Mouse (Mus musculus): ENCODE measurements around the gene Olfr156. TPM values are rescaled to one million over a fixed set of nuclear protein-coding genes. Genes with fewer than 3 reads are reported as not detected.

Gene Olfr156
- 0.13 TPM in 1 of 2 replicates, not detected in the other for polyA plus RNA-seq (2015; fragmentation: Nextera tagmentation; extraction: Ambion mirVana)

DNA sequence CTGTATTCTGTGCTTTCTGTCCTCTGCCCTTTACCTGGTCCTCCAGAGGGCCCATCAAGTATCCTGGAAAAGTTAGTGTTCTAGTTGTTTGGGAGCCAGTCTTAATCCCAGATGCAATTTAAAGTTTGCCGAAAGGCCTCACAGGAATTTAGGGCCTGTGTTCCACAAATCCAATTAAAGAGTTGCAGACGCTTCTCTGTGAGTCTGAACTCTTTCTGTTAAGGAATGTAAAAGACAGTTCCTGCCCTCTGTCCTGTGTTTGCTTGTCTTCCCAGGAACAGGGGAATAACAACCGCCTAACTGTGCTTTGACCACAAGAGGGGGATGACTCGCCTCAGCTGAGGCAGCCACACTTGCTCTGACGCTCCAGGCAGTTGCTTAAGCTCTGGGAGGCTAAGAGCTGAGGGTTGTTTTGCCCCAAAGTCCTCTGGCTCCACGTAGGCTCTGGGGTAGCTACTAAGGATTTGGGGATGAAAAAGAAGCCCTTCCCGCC is at the start of gene Olfr156:
Olfr156 (minus strand) TSS at position 51 of the 493 bp plus-strand sequence.
- H3K4me2 ChIP-seq (replicated peaks), result no peak within 1 kb of the TSS
- no peak for ATAC-seq (ENCODE audit: insufficient number of reproducible peaks, low FRiP score, low TSS enrichment, low read depth)
- H3K9me3 ChIP-seq (replicated peaks), result no peaks in the 10 kb centered on the region
- no peaks in the 10 kb centered on the region for H3K36me3 ChIP-seq
- no peak within 1 kb of the TSS for H3K9ac ChIP-seq
- H3K4me3 ChIP-seq (replicated peaks), result no peak within 1 kb of the TSS
- 3% methylated on average over 7 of the region's 7 CpGs for WGBS
- peaks cover 9% of the 10 kb centered on the region; the same call in 1 of the 2 replicates for H3K4me1 ChIP-seq
- H3K27me3 ChIP-seq, result no peaks in the 10 kb centered on the region
- 0 out of 2 replicates have a peak within 1 kb of the TSS, but pooled peaks have one; percentile 3 for H3K27ac ChIP-seq (replicated peaks)

- H3K4me1 ChIP-seq, result peaks cover 3% of the 10 kb centered on the region
- no peak for ATAC-seq (ENCODE audit: insufficient number of reproducible peaks, low FRiP score, low TSS enrichment, low read depth)
- H3K27me3 ChIP-seq, result no peaks in the 10 kb centered on the region
- no peak overlapping the region for H3K4me2 ChIP-seq (replicated peaks)
- 77% methylated on average over 10 of the region's 10 CpGs for WGBS
- no peak overlapping the region for H3K9ac ChIP-seq
- no peak overlapping the region for H3K27ac ChIP-seq (replicated peaks)
- no peaks in the 10 kb centered on the region for H3K36me3 ChIP-seq
- H3K9me3 ChIP-seq (replicated peaks), result no peaks in the 10 kb centered on the region
- no peak overlapping the region for H3K4me3 ChIP-seq (replicated peaks)
These were observed 46.1 kb upstream of the Olfr156 start for GRCm38 (mm10) chr4:43869821-43870220.

DNA sequence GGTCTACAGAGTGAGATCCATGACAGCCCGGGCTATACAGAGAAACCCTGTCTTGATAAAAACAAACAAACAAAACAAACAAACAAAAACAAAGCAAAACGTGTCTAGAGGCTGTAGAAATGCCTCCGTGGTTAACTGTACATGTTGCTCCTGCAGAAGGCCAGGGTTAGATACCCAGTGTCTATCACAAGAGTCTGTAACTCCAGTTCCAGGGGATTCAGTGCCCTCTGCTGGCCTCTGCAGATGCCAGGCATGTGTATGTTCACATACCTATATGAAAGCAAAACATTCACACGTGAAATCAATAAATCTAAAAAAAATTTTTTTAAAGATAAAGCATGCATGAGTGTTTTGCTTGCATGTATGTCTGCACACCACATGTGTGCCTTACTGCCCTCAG is 39.6 kb upstream of the Olfr156 start:
- no peak for ATAC-seq (ENCODE audit: insufficient number of reproducible peaks, low FRiP score, low TSS enrichment, low read depth)
- Histone ChIP-seq H3K4me3 (replicated peaks) (no peak overlapping the region), H3K27ac (replicated peaks) (no peak overlapping the region), H3K4me1 (no peaks in the 10 kb centered on the region), H3K27me3 (no peaks in the 10 kb centered on the region), H3K36me3 (no peaks in the 10 kb centered on the region), H3K9me3 (replicated peaks) (no peaks in the 10 kb centered on the region), H3K4me2 (replicated peaks) (no peak overlapping the region), H3K9ac (no peak overlapping the region)
- WGBS, result 61% methylated on average over 4 of the region's 4 CpGs

DNA sequence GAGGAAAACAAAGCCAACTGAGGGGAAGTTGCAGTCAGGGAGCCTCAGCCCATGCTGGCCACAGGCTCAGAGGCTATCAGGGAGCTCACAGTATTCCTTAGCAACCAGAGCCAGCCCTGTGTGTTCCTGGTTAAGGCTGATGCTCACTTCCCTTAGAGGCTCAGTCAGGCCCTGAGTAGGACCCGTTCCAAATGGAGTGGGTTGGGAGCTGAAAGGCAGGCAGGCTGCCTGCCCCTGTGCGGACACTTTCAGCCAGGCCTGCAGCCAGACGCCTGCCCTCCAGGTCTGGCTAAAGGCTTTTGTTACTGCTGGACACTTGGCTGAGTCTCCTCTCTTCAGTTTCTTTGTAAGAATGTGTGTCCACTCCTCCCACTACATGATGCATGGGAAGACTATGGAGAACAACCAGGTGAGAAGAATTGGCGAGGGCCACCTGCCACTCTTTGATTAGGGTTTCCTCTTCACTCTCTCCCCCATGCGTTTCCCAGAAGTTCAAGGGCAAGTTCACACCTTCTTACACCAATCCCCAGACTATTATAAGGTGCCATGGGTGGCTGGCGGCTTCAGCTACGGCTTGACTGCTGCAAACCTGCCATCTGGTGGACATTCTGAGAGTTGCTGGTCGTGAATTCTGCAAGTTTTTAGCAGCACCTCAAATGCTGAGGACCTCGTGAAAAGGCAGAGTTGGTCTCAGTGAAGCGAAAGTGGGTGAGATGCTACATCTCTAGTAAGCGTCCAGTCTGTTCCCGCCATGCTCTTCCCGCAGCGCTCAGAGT is 37.2 kb upstream of the Olfr156 start:
- H3K9me3 ChIP-seq (replicated peaks), result no peaks in the 10 kb centered on the region
- no peaks in the 10 kb centered on the region for H3K4me1 ChIP-seq
- no peaks in the 10 kb centered on the region for H3K27me3 ChIP-seq
- H3K9ac ChIP-seq, result no peak overlapping the region
- no peaks in the 10 kb centered on the region for H3K36me3 ChIP-seq
- 21% methylated on average over 14 of the region's 14 CpGs for WGBS
- no peak overlapping the region for H3K27ac ChIP-seq (replicated peaks)
- no peak for ATAC-seq (ENCODE audit: insufficient number of reproducible peaks, low FRiP score, low TSS enrichment, low read depth)
- H3K4me3 ChIP-seq (replicated peaks), result no peak overlapping the region
- no peak overlapping the region for H3K4me2 ChIP-seq (replicated peaks)

GRCm38 (mm10) chr4:43859886-43860285 is 36.2 kb upstream of the Olfr156 start:
- Histone ChIP-seq H3K9ac (no peak overlapping the region), H3K4me3 (replicated peaks) (no peak overlapping the region), H3K9me3 (replicated peaks) (no peaks in the 10 kb centered on the region), H3K27ac (replicated peaks) (no peak overlapping the region), H3K27me3 (no peaks in the 10 kb centered on the region), H3K4me2 (replicated peaks) (no peak overlapping the region), H3K4me1 (no peaks in the 10 kb centered on the region), H3K36me3 (no peaks in the 10 kb centered on the region)
- 79% methylated on average over 10 of the region's 10 CpGs for WGBS
- no peak for ATAC-seq (ENCODE audit: insufficient number of reproducible peaks, low FRiP score, low TSS enrichment, low read depth)

DNA sequence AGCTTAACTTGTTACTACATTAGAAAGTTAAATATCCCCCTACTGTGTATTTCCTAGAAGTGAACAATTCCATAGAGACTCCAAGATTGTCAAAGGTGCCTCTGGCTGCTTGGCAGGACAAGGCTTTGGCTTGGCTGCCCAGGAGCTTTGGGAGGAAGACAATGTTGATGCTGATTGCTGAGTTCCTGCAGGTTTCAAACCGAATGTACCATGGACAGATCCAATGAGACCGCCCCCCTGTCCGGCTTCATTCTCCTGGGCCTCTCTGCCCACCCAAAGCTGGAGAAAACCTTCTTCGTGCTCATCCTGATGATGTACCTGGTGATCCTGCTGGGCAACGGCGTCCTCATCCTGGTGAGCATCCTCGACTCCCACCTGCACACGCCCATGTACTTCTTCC is 30.4 kb upstream of the Olfr156 start:
- Histone ChIP-seq H3K36me3 (no peaks in the 10 kb centered on the region), H3K4me1 (no peaks in the 10 kb centered on the region), H3K27ac (replicated peaks) (no peak overlapping the region), H3K9ac (no peak overlapping the region), H3K4me3 (replicated peaks) (no peak overlapping the region), H3K27me3 (no peaks in the 10 kb centered on the region), H3K4me2 (replicated peaks) (no peak overlapping the region), H3K9me3 (replicated peaks) (no peaks in the 10 kb centered on the region)
- ATAC-seq (ENCODE audit: insufficient number of reproducible peaks, low FRiP score, low TSS enrichment, low read depth), result no peak
- WGBS, result 69% methylated on average over 8 of the region's 8 CpGs

GRCm38 (mm10) chr4:43851265-43851664 is 27.6 kb upstream of the Olfr156 start, which contains the start of gene Olfr155:
Gene Olfr155 (plus strand): TSS chr4:43851565.
- H3K4me2 ChIP-seq (replicated peaks), result no peak within 1 kb of the TSS
- H3K4me1 ChIP-seq, result no peaks in the 10 kb centered on the region
- H3K27ac ChIP-seq (replicated peaks), result no peak within 1 kb of the TSS
- H3K4me3 ChIP-seq (replicated peaks), result no peak within 1 kb of the TSS
- 86% methylated on average over 6 of the region's 6 CpGs for WGBS
- no peaks in the 10 kb centered on the region for H3K36me3 ChIP-seq
- H3K9me3 ChIP-seq (replicated peaks), result no peaks in the 10 kb centered on the region
- no peaks in the 10 kb centered on the region for H3K27me3 ChIP-seq
- no peak for ATAC-seq (ENCODE audit: insufficient number of reproducible peaks, low FRiP score, low TSS enrichment, low read depth)
- H3K9ac ChIP-seq, result no peak within 1 kb of the TSS

- no peaks in the 10 kb centered on the region for H3K4me1 ChIP-seq
- no peaks in the 10 kb centered on the region for H3K36me3 ChIP-seq
- H3K9ac ChIP-seq, result no peak within 1 kb of the TSS
- WGBS, result 59% methylated on average over 1 of the region's 1 CpGs
- H3K9me3 ChIP-seq (replicated peaks), result no peaks in the 10 kb centered on the region
- no peak within 1 kb of the TSS for H3K4me3 ChIP-seq (replicated peaks)
- H3K4me2 ChIP-seq (replicated peaks), result no peak within 1 kb of the TSS
- no peak for ATAC-seq (ENCODE audit: insufficient number of reproducible peaks, low FRiP score, low TSS enrichment, low read depth)
- H3K27me3 ChIP-seq, result no peaks in the 10 kb centered on the region
- no peak within 1 kb of the TSS for H3K27ac ChIP-seq (replicated peaks)
These were observed 16.4 kb upstream of the Olfr156 start, which contains the start of gene Olfr157 for GRCm38 (mm10) chr4:43840101-43840500. Gene Olfr157 (minus strand): TSS chr4:43840201.

- no peak overlapping the region for H3K4me3 ChIP-seq (replicated peaks)
- WGBS, result 60% methylated on average over 3 of the region's 3 CpGs
These were observed 14.6 kb upstream of the Olfr156 start for GRCm38 (mm10) chr4:43838326-43838725.

GRCm38 (mm10) chr4:43834749-43835148 is 11.1 kb upstream of the Olfr156 start:
- Histone ChIP-seq H3K27ac (replicated peaks) (no peak overlapping the region), H3K27me3 (no peaks in the 10 kb centered on the region), H3K4me2 (replicated peaks) (no peak overlapping the region), H3K4me1 (no peaks in the 10 kb centered on the region), H3K36me3 (no peaks in the 10 kb centered on the region), H3K9ac (no peak overlapping the region), H3K9me3 (replicated peaks) (no peaks in the 10 kb centered on the region), H3K4me3 (replicated peaks) (no peak overlapping the region)
- no peak for ATAC-seq (ENCODE audit: insufficient number of reproducible peaks, low FRiP score, low TSS enrichment, low read depth)
- WGBS, result 61% methylated on average over 4 of the region's 4 CpGs

More at GRCm38 (mm10) chr4:43838326-43838725, 14.6 kb upstream of the Olfr156 start:
- H3K9me3 ChIP-seq (replicated peaks), result no peaks in the 10 kb centered on the region
- H3K4me1 ChIP-seq, result no peaks in the 10 kb centered on the region
- no peak overlapping the region for H3K4me2 ChIP-seq (replicated peaks)
- no peak for ATAC-seq (ENCODE audit: insufficient number of reproducible peaks, low FRiP score, low TSS enrichment, low read depth)
- no peaks in the 10 kb centered on the region for H3K27me3 ChIP-seq
- H3K27ac ChIP-seq (replicated peaks), result no peak overlapping the region
- no peak overlapping the region for H3K9ac ChIP-seq
- H3K36me3 ChIP-seq, result no peaks in the 10 kb centered on the region

- Histone ChIP-seq H3K9me3 (replicated peaks) (no peaks in the 10 kb centered on the region), H3K9ac (no peak overlapping the region), H3K27me3 (no peaks in the 10 kb centered on the region), H3K4me3 (replicated peaks) (no peak overlapping the region), H3K36me3 (no peaks in the 10 kb centered on the region), H3K4me2 (replicated peaks) (no peak overlapping the region), H3K4me1 (no peaks in the 10 kb centered on the region), H3K27ac (replicated peaks) (no peak overlapping the region)
- no peak for ATAC-seq (ENCODE audit: insufficient number of reproducible peaks, low FRiP score, low TSS enrichment, low read depth)
- 73% methylated on average over 5 of the region's 5 CpGs for WGBS
These were observed 10.1 kb upstream of the Olfr156 start for GRCm38 (mm10) chr4:43833752-43834151.

Measured in embryonic facial prominence, embryonic 15.5 days (tissue).